Mouse (Mus musculus) regulatory T cell (primary cell): Measurements from ENCODE around the gene Uhrf1bp1.

ENCODE experiments used
- in situ Hi-C: fragments of 300-600 bp; cut with MboI, MseI; formaldehyde crosslinking; loops from one replicate; pipeline ENCODE4 v1.15.1; 2025; ENCODE audit warnings: high pct_unique_total_duplicates

Gene Uhrf1bp1

DNA sequence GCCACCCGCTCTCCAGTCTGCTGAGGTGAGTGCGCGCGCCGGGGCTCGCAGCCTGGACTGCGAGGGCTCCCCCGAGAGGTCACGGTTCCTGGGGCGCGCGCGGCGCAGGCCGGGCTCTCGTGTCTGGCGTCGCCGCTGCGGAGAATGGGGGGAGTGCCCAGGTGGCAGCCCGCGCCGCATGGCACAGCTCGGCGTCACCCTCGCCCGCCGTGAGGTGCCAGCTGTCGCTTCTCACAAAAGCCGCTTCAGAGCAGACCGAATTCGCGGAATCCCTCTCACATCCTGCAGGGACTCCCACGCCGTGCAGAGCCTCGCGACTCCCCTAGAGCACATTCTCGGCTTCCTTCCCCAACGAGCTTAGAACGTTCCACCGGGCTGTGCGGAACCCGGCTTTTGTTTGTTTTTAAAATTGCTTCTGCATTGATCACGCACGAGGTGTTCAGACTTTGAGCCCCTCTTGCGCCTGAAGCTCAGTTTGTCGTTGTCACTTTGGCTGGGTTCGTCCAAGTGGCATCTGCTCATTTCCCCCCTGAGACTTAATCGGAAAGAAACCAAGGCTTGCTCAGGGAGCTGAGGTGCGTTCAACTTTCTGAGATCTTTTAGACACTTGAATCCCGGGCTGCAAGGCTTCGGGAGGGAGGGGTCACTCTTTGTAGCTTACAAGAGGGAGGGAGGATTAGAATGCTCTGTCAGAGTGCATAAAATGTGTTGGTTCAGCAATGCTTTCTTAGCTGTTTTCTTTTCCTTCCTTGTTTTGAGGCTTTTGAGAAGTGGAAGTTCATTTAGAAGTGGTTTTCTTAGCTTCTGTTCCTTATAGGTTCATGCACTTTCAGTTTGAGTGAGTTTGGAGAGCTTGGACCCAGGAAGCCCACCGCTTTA, 53.6 kb downstream of the Uhrf1bp1 start, which contains the start of gene Taf11:
Gene Taf11, minus strand, starts transcription at position 223 of the 879 bp plus-strand sequence.
- in situ Hi-C loops = loop anchor here (5.0 kb wide), 2 partner anchors 68 to 172 kb away; partner anchors contain the start of gene Tcp11

DNA sequence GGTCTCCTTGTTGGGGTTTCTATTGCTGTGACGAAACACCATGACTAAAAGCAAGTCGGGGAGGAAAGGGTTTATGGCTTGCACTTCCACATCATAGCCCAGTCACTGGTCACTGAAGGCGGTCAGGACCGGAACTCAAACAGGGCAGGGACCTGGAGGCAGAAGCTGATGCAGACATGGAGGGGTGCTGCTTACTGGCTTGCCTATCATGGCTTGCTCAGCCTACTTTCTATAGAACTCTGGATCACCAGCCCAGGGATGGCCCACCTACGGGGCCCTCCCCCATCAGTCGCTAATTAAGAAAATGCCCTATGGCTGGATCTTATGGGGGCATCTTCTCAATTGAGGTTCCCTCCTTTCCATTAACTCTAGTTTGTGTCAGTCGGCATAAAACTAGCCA, 55.1 kb downstream of the Uhrf1bp1 start:
- in situ Hi-C loops = loop anchor here (5.0 kb wide), 1 partner anchor 171 kb away; the partner anchor contains the start of gene Tcp11

DNA sequence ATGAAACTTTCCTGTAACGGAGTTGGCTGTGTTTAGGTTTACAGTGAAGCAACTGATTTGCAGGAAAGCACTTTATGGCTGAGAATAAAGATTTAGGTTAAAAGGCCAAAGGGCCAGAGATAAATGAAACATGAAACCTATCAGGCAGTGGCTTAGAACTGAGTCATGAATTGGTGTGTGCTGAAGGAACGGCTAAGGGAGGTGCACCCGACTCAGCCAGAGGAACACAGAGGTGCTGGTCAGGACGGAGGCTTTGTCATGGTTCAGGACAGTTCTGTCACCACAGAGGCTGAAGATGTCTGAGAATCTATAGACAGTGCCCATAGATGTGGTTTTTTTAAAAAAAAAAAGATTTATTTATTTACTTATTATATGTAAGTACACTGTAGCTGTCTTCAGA, 58.5 kb downstream of the Uhrf1bp1 start:
- in situ Hi-C loops = loop anchor here (5.0 kb wide), 1 partner anchor 168 kb away; the partner anchor contains the start of gene Tcp11

DNA sequence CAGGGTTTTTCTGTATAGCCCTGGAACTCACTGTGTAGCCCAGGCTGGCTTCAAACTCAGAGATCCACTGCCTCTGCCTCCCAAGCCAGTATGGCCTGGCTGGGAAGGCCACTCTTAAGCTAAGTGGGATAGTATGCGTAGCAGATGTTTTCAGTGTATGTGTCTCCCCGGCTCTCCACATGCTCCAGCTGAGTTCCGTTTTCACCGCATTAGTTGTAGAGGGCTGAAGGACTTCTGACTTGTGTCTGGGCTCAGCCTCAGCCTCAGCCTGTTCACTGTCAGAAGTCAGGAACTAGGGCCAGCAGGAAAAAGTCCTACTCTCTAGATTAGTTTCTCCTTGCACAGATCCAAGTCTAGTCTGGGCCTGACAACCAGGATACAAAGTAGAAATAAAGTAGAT, 60.1 kb downstream of the Uhrf1bp1 start:
- in situ Hi-C loops = no loop called here

DNA sequence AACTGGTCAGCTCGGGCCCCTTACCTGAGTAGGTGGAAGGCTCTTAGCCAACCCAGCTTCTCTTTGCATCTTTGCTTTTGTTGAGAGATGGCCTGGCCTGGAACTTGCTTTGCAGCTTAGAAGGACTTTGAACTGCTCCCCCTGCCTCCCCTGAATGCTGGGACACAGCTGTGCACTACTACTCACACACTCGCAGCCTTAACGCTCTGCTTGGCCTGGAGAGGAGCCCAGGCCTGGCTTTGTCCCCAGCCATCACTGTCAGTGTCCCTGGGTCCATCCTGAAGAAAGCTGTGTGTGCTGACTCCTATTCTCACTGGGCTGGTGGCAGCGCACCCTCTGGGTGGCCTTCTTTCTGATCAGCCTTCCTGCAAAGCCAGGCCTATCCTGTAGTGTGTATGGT, 64.4 kb downstream of the Uhrf1bp1 start:
- in situ Hi-C loops = no loop called here

DNA sequence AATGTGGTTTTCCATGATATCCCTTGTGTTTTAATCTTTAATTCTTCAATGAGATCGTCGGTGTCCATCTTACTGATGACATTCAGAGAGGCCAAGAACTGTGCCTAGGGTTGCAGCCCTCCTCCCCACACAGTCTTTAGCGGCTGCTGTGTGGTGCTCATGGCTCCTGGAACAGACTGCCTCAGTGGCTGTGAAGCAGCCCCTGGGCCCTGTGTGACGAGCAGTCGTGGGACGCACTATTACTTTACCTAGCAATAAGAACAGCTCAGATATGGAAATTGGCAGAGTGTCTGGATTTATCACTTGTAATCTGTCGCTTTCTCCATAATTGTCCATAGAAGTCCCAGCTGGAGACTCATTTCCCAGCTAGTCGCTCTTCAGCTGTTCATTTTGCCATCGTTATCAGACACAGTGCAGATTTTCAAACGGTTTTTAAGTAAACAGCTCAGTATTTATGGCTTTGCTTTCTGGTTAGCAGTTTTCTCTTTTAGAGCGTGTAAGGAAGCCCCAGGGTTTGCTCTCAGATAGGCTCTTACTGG, 66.0 kb downstream of the Uhrf1bp1 start:
- in situ Hi-C loops = no loop called here

DNA sequence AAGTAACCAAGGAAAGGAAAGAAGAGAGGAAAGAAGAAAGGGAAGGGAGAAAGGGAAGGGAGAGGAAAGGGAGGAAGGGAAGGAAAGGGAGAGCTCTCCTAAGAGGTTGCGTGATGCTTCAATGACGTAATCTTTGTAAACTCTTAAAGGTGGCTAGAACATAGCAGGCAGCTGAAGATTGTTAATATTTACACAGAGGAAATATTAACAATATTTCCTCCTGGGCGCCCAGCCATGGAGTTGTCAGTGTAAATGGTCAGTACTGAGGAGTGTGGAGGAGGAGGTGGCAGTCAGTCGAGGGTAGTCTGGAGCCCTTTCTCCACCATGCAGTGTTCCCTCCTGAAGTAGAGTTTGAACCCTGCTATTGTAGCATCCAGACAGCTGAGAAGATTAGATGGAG, 68.8 kb downstream of the Uhrf1bp1 start:
- in situ Hi-C loops = no loop called here

DNA sequence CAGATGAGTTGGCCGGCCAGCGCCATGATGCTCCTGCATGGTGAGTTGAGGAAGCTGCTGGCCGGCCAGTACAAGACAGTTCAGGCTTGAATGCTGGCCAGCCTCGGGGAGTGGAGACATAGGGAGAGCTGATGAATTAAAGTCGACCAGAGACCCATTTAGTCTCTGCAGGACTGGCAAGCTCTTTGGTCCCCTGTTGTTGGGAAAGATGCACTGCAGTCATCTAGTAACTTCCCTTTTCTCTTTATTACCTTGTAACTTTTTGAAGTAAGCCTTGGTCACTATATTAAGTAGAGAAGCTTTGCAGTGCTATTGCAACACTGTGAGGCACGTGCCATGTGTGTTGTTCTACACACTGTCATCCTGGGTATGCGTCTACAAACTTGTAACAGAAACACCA, 69.3 kb downstream of the Uhrf1bp1 start:
- in situ Hi-C loops = no loop called here

DNA sequence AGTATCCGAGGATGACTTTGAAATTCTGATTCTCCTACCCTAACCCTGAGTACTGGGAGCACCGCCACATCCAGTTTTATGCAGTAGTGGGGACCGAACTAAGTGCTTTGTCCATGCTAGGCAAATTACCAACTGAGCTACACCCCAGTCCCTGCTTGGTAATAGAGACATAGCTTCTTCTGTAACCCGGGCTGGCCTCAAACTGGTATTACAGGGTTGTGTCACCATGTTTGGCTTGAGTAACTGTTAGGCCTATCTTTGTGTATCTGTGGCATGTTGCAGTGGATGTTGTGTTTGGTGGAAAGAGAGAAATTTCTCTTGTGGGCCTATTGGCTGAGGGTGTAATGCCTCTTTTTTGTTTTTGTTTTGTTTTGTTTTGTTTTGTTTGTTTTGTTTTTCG, 74.0 kb downstream of the Uhrf1bp1 start:
- in situ Hi-C loops = no loop called here

DNA sequence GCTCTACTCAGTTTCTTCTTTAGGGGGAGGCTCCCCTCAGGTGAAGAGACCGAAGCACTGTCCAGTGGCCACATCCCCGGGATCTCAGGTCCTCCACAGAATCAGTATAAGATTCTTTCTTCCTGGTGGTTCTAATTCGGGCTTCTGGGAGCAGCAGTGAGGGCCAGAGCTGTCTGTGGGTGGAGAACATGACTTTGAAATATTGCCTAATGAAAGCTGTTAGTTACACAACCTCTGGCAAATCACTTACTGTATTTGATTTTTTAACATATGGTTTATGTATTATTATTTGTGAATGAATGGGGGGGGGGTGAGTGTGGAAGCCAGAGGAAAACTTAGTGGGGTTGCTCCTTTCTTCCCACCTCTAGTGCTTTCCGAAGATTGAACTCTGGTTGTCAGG, 75.6 kb downstream of the Uhrf1bp1 start:
- in situ Hi-C loops = no loop called here

DNA sequence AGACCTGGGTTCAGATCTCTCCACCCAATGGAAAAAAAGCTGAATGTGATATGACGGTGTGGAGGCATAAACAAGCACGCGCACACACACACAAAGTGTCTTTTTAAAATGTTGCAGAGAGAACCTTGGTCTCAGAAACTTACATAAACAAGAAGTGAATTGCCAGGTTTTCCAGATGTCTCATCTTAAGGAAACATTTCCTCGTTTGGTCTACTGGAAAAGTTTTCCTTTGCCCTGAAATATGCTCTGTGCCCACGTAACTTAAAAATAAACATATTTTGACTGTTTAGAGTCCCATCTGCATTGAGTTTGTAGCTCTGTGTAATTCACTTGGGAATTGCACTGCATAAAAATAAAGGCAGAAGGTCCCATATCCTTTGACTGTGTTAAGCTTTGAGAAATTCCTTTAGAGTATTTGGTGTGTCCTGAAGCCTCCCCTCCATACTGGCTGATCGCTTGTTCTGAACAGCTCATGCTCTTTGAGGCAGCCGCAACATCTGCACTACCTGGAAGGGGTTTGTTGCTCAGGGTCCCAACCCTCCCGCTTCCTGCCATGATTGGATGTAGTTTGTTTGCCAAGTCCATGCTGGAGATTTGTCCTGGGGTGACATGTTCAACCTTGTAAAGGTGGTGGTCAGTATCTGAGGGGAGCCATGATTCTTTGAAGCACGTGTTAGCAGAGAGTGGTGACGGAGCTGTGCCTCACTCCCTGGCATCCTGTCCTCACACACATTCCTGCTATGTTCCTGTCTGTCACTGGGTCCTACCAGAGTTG, 78.1 kb downstream of the Uhrf1bp1 start:
- in situ Hi-C loops = no loop called here

DNA sequence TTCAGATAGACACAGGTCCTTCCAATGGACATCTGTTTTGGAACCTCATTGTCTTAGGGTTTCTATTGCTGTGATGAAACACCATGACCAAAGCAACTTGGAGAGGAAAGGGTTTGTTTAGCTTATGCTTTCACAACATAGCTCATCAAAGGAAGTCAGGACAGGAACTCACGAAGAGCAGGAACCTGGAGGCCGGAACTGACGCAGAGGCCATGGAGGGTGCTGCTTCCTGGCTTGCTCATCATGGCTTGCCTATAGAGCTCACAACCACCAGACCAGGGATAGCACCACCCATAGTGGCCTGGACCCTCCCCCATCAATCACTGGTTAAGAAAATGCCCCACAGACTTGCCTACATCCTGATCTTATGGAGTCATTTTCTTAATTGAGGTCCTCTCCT, 78.8 kb downstream of the Uhrf1bp1 start:
- in situ Hi-C loops = no loop called here

DNA sequence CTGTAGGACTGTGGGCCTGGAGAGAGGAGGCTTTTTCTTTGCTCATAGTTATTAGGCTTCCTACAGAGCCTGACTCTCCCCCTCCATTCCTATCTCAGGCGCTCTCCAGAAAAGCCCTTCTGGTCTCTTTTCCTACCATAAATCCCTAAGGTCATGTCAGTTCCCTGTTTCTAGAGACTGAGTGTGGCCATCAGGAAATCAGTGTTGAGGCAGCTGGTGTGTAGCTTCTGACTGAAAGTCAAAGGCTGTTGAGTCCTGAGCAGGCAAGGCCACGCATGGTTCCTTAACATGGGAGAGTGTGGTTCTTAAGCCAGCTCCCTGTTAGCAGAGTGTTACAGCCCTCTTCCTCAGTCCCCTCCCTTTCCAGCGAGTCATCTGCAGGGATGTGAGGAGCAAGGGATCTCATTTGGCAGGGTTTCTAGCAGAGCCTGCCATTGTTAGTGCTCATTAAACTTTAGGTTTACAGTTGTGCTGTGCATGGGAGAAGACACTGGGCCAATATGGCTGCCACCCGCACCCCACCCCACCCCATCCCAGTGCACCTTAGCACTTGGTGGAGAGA, 80.9 kb downstream of the Uhrf1bp1 start:
- in situ Hi-C loops = no loop called here

DNA sequence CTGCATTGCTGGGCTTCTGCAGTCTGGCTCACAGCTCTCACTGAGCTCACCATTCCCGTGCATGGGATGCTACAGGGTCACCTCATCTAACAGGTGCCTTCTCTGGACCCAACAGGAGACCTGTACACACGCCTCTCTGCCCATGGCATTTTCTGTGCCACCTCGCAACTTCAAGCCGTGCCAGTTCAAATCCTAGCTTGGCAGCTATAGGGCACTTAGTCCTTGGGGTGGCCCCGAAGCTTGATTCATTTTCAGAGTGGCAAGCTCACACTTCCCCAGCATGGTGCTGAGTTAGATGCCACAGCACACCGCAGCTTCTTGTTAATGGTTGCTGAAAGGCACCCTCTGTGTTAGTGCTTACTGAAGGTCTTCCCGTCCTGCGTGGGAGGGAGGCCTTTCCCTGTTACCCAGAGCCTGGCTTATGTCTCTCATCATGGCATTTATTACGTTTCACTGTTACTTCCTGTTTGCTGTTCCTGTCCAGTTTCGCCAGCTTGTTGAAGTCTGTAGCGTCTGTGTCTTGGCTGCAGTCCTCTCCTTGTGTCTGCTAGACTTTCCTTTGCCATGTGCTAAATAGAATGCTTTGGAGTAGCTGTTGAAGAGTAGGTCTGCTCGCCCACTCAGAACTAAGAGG, 82.0 kb downstream of the Uhrf1bp1 start:
- in situ Hi-C loops = no loop called here

DNA sequence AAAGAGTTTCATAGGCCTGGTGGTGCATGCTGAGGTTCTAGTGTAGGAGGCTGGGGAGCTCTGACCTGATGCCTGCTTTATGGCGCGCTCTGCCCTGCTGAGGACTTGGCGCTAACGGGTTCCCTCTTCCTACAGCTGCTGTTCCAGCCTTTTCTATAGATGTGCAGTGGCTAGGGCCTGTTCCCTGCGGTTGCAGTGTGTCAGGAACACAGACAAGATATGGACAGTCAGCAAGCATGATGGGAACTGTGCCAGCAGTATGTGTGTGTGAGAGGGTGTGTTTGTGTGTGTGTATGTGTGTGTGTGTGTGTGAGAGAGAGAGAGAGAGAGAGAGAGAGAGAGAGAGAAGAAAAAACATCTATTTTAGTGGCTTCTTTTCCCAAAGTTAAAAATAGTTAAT, 82.8 kb downstream of the Uhrf1bp1 start:
- in situ Hi-C loops = no loop called here

DNA sequence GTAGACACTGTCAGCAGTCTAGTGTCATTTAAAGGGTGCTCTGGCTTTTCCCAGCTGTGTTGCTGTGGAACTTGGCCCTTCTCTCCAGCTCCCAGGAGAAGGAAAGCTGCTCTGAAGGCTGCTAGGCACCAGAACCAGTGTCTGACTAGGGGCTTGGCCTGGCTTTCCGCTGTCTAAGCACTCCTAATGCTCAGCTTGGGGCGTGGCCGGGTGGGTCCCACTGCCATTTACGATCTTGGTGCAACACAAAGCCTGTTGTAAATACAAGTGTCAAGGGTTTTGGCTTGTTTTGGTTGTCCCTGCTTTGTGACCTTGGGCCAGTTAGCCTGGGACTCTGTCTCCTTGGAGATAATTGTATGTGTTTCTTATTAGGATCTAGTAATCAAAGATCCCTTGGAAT, 84.1 kb downstream of the Uhrf1bp1 start:
- in situ Hi-C loops = no loop called here

DNA sequence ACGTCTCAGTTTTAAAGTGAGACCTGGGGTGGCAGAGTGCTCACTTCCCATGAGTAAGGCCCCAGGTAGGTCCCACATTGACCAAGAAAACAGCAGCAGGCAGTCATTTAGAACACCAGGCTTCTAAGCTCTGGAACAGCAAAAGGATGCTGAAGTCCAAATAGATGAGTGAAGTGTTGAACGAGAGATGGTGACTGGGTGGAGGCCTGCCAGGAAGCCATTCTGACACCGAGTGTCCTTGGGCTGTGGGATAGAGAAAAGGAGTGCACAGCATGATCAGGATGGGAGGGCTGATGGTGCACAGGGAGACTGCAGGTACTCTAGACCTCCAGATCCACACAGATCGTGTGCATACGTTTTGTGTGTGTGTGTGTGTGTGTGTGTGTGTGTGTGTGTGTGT, 84.9 kb downstream of the Uhrf1bp1 start:
- in situ Hi-C loops = no loop called here

DNA sequence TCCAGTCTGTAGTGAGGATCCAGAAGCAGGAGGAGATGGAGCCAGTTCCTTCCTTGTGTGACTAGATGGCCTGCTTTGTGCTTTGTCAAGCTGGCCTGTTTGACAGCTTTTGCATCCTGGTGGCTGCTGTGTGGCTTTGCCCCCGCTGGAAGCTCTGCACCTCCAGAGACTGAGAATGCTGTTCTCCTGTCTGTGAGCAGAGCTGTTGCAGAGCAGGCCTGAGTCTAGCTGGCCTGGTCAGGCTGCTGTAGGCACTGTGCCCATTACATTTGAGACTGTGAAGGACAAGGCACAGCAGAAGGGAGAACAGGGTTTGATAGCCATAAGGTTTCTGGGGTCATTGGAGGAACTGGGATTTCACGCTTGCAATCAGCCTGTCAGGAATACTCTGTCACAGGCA, 85.5 kb downstream of the Uhrf1bp1 start:
- in situ Hi-C loops = no loop called here

DNA sequence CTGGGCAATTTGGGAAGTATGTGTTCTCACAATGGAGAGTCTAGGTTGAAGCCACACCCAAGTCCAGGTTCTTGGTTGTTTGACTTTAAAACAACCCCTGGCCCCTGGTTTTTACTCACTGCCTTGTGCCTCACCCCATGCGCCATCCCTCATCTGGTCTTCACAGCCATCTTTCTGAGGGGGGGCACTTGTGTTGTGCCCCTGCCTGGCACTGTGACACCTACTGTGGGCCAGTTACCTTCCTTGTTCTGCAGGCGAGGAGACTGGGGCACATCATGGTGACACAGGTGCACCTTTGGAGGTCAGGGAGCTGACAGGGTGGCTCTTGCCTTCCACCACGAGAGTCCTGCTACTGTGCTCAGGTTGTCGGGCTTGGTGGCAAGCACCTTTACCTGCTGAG, 85.9 kb downstream of the Uhrf1bp1 start:
- in situ Hi-C loops = no loop called here

DNA sequence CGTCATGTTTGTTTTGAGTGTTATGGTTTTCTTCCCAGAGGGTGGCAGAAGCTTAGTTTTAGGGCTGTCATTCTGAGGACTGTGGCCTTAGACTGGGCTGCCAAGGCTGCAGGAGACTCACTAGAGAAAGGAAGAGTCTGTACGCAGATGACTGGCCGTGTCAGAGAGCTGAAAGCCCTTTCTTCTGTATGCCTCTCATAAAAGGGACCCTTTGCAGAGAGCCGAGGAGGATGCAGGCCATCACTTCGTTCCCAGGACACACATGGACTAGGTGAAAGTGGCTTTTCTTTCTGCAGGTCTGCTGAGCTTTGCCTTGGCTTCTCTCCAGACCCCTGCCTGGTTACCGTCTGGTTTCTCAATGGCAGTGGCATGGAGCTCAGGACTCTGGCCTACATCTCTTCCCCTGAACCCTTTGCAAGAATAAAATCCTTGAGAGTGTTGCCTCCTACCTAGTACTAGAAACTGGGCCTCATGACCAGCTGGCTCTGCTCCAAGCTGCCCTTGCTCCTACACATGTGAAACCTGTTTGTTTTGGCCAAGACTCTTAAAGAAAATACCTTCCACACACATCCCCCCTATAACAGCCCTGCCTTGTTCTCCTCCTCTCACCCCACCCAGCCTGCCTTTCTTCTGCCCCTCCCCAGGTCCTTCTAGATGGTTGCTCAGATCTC, 89.4 kb downstream of the Uhrf1bp1 start:
- in situ Hi-C loops = no loop called here

DNA sequence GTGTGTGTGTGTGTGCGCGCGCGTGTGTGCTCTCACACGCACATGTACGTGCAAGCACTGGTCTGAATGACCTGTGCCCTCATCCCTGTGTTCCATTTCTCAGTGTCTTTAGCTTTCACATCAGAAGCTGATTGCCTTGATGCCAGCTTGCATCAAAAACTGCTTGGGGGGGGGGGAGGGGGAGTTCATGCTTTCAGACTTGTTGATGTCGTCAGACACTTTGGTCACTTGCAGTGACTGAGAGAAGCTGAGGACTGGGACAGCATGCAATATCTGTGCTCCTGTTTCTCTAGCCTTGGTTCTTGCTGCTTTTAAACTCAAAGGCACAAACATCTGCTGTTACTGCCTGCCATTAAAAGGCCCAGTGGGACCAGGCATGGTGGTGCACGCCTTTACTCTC, 90.1 kb downstream of the Uhrf1bp1 start:
- in situ Hi-C loops = no loop called here
